Mouse (Mus musculus): Measurements from ENCODE around the gene Tmigd1. TPM values are rescaled to one million over a fixed set of nuclear protein-coding genes. Genes with fewer than 3 reads are reported as not detected.

Gene Tmigd1
- total RNA-seq, 2 experiments from 2014 or later, result 0.26 TPM; not detected in 1

- intact Hi-C loops (cut with DNase I), result no loop called here
- 0 out of 2 replicates have a peak, but pooled peaks have one; percentile 1 for TF ChIP-seq CTCF (IDR thresholded peaks at IDR 0.05)
- peak overlapping the region; percentile 92 for H3K27ac ChIP-seq
- peak overlapping the region; percentile 90 for H3K4me3 ChIP-seq
- DNase-seq, result peak; percentile 93
These were observed 43.6 kb downstream of the Tmigd1 start for GRCm38 (mm10) chr11:76945386-76946202.

- intact Hi-C loops (cut with DNase I), result no loop called here
- DNase-seq, result peak; percentile 21
- peak overlapping the region; percentile 90 for H3K4me3 ChIP-seq
- no peak for TF ChIP-seq CTCF (IDR thresholded peaks at IDR 0.05)
- peak overlapping the region; percentile 92 for H3K27ac ChIP-seq
These were observed 44.2 kb downstream of the Tmigd1 start for GRCm38 (mm10) chr11:76946203-76946585.

GRCm38 (mm10) chr11:76953536-76953935 is 51.6 kb downstream of the Tmigd1 start:
- TF ChIP-seq CTCF (IDR thresholded peaks at IDR 0.05), result no peak
- intact Hi-C loops (cut with DNase I), result loop anchor here (10.0 kb wide), 1 partner anchor 159 kb away; no protein-coding TSS in a partner anchor
- DNase-seq, result no peak
- H3K27ac ChIP-seq, result 0 out of 2 replicates have a peak overlapping the region, but pooled peaks have one; percentile 3
- no peak overlapping the region for H3K4me3 ChIP-seq

- Histone ChIP-seq H3K4me3 (no peak overlapping the region), H3K27ac (no peak overlapping the region)
- intact Hi-C loops (cut with DNase I), result no loop called here
- TF ChIP-seq CTCF (IDR thresholded peaks at IDR 0.05), result no peak
- DNase-seq, result no peak
These were observed 63.7 kb downstream of the Tmigd1 start for GRCm38 (mm10) chr11:76965703-76966102.

Other genes with a start within 250 kb of the Tmigd1 start
- not detected for gene Bhlha9, start 229.7 kb upstream of the Tmigd1 start, total RNA-seq (2021)
- under 1 TPM; 0.77 to 0.84 TPM for gene Trarg1, start 222.4 kb upstream of the Tmigd1 start, total RNA-seq (2021)
- gene Gosr1, start 138.6 kb upstream of the Tmigd1 start, total RNA-seq (2021), result 10 to 100 TPM; 19.8 to 26.1 TPM
- gene Cpd, start 55.1 kb upstream of the Tmigd1 start, total RNA-seq (2021), result 10 to 100 TPM; 25.7 to 30.5 TPM
- gene Blmh, start 22.6 kb downstream of the Tmigd1 start, total RNA-seq (2021), result 10 to 100 TPM; 27.2 to 35.2 TPM
- gene Slc6a4, start 96.4 kb downstream of the Tmigd1 start, total RNA-seq (2021), result under 1 TPM; 0.17 to 0.20 TPM
- 10 to 100 TPM; 11.8 to 11.9 TPM for gene Nsrp1, start 176.3 kb downstream of the Tmigd1 start, total RNA-seq (2021)

Measured in gastrocnemius, adult 2 months (tissue).